Mouse (Mus musculus): Measurements from ENCODE around the gene Tenm2.

Tenm2 gene

GRCm38 (mm10) chr11:36891106-36891505, 344.7 kb downstream of the Tenm2 start:
- no peak for DNase-seq

GRCm38 (mm10) chr11:36887490-36887889, 348.3 kb downstream of the Tenm2 start:
- no peak for DNase-seq

GRCm38 (mm10) chr11:36886147-36886546, 349.6 kb downstream of the Tenm2 start:
- DNase-seq, result no peak

- no peak for DNase-seq
Observed at GRCm38 (mm10) chr11:36872961-36873360, 362.8 kb downstream of the Tenm2 start.

GRCm38 (mm10) chr11:36870548-36870947, 365.2 kb downstream of the Tenm2 start:
- no peak for DNase-seq

GRCm38 (mm10) chr11:36851690-36852089, 384.1 kb downstream of the Tenm2 start:
- no peak for DNase-seq

- DNase-seq, result no peak
Observed at GRCm38 (mm10) chr11:36847451-36847850, 388.3 kb downstream of the Tenm2 start.

GRCm38 (mm10) chr11:36832855-36833254, 402.9 kb downstream of the Tenm2 start:
- DNase-seq, result no peak

- peak; percentile 25 to 27 for DNase-seq
Observed at GRCm38 (mm10) chr11:36831511-36831910, 404.3 kb downstream of the Tenm2 start.

- DNase-seq, result no peak
Observed at GRCm38 (mm10) chr11:36824666-36825065, 411.1 kb downstream of the Tenm2 start.

- no peak for DNase-seq
Observed at GRCm38 (mm10) chr11:36804615-36805014, 431.1 kb downstream of the Tenm2 start.

GRCm38 (mm10) chr11:36802208-36802631, 433.5 kb downstream of the Tenm2 start:
- no peak for DNase-seq

GRCm38 (mm10) chr11:36801683-36802082, 434.1 kb downstream of the Tenm2 start:
- DNase-seq, result no peak

GRCm38 (mm10) chr11:36799409-36799808, 436.4 kb downstream of the Tenm2 start:
- DNase-seq, result no peak

GRCm38 (mm10) chr11:36758009-36758408, 477.8 kb downstream of the Tenm2 start:
- no peak for DNase-seq

GRCm38 (mm10) chr11:36746286-36746685, 489.5 kb downstream of the Tenm2 start:
- no peak for DNase-seq

- DNase-seq, result no peak
Observed at GRCm38 (mm10) chr11:36727800-36728199, 508.0 kb downstream of the Tenm2 start.

- DNase-seq, result no peak
Observed at GRCm38 (mm10) chr11:36702881-36703280, 532.9 kb downstream of the Tenm2 start.

- DNase-seq, result no peak
Observed at GRCm38 (mm10) chr11:36700951-36701350, 534.8 kb downstream of the Tenm2 start.

GRCm38 (mm10) chr11:36700131-36700530, 535.6 kb downstream of the Tenm2 start:
- no peak for DNase-seq

GRCm38 (mm10) chr11:36698268-36698667, 537.5 kb downstream of the Tenm2 start:
- no peak for DNase-seq

- DNase-seq, result no peak
Observed at GRCm38 (mm10) chr11:36697816-36698215, 537.9 kb downstream of the Tenm2 start.

GRCm38 (mm10) chr11:36697021-36697639, 538.6 kb downstream of the Tenm2 start:
- no peak for DNase-seq

- DNase-seq, result no peak
Observed at GRCm38 (mm10) chr11:36694810-36695209, 541.0 kb downstream of the Tenm2 start.

GRCm38 (mm10) chr11:36692637-36693036, 543.1 kb downstream of the Tenm2 start:
- peak in 1 of 2 experiments; percentile 3 for DNase-seq
